Mouse (Mus musculus) bone marrow, adult 2 months (tissue): Measurements from ENCODE around the gene Cyp1b1.

Experiments used
- CTCF ChIP-seq: fragments of 200-500 bp; IDR thresholded peaks from 2 replicates; pipeline ENCODE4 v1.5.1; 2011; ENCODE audit warnings: low read length, control low read depth; ENCODE audit not compliant: control insufficient read depth, insufficient read depth
- POLR2A ChIP-seq: fragments of 200-500 bp; IDR thresholded peaks from 2 replicates; pipeline ENCODE4 v1.6.1; 2011; ENCODE audit warnings: low read depth, mild to moderate bottlenecking, control low read depth, low read length, borderline replicate concordance; ENCODE audit not compliant: control insufficient read depth

GRCm38 (mm10) chr17:79654187-79654586 is 60.7 kb downstream of the Cyp1b1 start:
- no peak for TF ChIP-seq POLR2A
- no peak for TF ChIP-seq CTCF
